Mouse (Mus musculus): Measurements from ENCODE around the gene Fmn2.
A peak's percentile ranks its signal among the peaks of the same experiment; 100 is the strongest.

Gene Fmn2

DNA sequence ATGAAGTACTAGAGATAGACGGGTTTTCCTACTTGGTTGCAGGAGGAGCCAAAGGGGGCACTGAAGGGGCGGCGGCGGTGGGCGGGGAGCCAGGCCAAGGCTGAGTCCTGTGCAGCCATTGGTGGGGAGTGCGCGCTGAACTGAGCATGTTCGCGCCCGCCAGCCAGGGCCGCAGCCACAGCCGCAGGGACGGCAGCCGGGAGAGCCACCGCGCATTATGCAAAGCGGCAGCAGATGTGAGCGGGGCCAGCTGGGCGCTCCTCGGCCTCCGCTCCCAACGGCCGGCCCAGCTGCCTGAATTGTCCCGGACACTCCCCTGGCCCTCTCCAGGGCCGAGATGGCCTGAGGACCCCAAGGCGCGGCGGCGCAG lies at the start of gene Fmn2:
TSS of gene Fmn2 (plus strand) at position 165 of the 370 bp plus-strand sequence.
- DNase-seq = peak; percentile 95

DNA sequence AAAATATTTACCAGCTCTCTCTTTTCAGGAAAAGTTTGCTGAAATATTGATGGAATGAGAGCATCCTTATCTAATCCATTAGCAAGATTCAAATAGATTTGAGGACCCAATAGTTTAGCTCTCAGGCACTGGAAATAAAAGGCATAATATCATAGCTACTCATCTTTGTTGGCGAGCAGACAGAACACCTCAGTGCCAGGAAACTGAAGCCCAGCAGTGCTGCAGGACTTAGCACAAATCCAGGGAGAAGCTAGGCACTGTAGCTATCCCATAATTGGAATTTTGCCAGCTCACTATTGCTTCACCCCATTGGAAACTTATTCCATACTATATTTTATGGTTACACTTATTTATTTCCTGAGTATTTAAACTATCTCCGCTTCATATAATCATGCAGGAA lies 46.5 kb upstream of the Fmn2 start:
- no peak for DNase-seq

DNA sequence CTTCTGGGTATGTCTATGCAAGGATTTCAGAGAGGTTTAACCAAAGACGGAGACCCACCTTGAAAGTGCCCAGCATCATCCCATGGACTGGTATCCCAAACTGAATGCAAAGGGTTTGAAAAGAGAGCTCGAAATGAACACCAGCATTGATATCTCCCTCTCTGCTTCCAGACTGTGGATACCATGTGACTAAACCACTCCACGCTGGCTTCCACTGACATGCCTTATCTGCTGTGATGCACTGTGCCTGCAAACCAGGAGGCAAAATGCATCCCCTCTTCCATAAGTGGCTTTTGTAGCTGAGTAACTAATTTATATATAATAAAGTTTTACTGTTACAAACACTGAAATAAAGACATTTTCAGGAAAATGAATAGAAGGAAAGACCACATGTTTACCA lies 36.2 kb upstream of the Fmn2 start:
- no peak for DNase-seq

DNA sequence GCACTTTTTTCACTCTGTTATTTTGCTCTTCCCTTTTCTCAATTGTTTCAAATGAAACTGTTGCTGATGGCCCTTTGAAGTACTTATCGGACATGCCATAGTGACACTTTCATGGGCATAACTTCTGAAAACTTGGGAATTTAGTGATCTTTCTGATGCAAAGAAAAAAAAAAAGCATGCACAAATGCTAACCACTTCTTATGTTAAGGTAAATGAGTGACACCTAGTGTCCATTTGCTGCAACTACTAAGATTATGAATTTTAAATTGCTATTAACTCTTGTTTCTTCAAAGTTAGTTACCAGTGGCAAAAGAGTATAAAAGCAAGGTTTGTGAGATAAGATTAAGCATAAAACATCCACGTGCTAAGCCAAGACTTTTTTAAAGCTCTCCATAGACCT lies 35.4 kb upstream of the Fmn2 start:
- DNase-seq = peak; percentile 46

- peak; percentile 81 for DNase-seq
Observed at GRCm38 (mm10) chr1:174469736-174470135, 31.9 kb upstream of the Fmn2 start.

GRCm38 (mm10) chr1:174482567-174482966 lies 19.1 kb upstream of the Fmn2 start:
- DNase-seq = no peak

- DNase-seq = no peak
Observed at GRCm38 (mm10) chr1:174500064-174500463, 1.6 kb upstream of the Fmn2 start.

DNA sequence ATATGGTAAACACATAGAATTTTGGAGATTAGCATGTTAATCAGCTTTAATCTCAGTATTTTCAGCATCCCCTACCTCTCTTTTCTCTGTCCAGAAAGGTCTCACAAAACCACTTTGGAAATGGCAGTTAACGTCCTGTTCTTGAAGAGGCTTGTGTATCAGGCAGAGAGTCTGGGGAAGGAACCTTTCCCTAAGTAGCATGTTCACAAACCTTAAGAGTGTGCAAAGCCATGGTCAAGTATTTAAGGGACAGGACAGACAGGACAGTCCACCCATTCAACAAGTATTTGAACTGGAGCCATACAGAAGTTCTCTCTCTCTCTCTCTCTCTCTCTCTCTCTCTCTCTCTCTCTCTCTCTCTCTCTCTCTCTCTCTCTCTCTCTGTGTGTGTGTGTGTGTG lies 614 bp upstream of the Fmn2 start:
- DNase-seq = peak; percentile 16

GRCm38 (mm10) chr1:174502031-174502845 lies 613 bp downstream of the Fmn2 start:
- DNase-seq = peak; percentile 74

- DNase-seq = peak; percentile 59
Observed at GRCm38 (mm10) chr1:174502846-174503745, 1.5 kb downstream of the Fmn2 start.

DNA sequence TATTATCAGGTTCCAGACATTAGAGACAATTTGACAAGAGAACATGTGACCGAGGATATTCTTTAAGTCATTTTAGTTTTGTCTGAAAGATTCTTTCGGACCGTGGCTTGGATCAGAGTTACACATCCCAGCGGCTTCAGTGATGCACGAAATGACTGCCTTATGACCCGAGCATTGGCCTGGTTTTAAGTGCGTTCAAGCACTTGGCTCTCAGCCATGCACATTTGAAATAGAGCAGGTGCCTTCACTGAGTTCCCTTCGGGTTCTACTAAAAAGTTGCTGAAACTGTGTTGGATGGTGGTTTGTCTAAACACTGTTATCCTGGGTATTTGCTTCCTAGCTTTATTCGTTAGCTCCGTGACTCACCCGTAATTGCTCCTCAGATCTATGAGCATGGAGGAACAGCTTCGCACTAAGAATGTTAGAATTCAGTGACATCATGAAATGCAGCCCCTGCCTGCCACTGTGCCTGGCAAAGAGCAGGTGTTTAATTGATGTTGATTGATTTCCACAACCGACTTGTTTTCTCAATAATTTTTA lies 7.0 kb downstream of the Fmn2 start:
- peak; percentile 44 for DNase-seq

DNA sequence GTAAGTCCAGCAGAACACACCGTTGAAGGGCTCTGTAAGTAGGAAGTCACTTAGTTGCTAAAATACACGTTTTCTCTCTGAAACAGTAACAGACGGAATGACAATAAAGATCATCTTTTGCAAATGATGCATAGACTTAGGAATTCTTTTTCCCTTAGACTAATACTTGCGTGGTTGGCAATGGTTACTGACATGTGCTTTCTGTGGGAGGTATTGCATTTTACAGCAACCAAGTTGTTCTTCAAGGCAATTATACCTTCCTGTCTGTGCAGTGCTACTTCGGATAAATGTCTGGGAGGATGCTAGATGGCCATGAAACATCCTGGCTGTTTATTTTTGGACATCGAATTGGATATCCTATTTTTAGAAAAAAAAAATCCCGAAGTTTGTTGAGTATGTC lies 11.8 kb downstream of the Fmn2 start:
- no peak for DNase-seq

GRCm38 (mm10) chr1:174521976-174522770 lies 20.5 kb downstream of the Fmn2 start:
- no peak for DNase-seq

DNA sequence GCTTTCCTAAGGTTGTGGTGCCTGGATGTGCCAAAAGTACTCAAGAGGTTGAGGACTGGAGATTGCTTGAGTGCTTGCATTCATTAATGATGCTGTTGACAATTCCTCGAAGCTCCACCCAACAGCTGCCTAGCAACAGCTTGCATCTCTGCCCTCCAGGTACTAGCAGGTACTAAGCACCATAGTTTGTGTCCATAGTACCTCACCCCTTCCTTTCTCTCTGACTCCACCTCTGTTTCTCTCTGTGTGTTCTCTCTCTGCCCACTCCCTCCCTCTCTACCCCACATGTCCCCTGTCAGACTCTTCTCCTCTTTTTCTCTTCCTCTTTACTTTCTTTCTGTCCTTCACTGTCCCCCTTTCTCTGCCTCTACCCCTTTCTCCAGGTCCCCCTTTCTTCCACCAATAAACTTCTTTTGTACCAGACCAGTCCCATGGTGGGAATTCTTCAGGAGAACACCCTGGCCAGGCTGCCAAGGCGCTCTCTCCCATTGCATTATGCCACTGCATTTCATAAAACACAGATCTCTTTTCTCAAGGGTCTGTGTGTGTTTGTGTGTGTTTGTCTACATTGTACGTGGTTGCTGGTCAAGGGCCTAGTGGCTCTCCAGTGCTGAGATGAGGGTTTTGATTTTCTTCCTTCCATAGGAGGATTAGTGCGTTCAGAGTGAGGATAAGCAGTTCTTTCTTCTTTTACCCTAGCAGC lies 21.3 kb downstream of the Fmn2 start:
- no peak for DNase-seq

GRCm38 (mm10) chr1:174523512-174523828 lies 21.8 kb downstream of the Fmn2 start:
- DNase-seq = no peak

DNA sequence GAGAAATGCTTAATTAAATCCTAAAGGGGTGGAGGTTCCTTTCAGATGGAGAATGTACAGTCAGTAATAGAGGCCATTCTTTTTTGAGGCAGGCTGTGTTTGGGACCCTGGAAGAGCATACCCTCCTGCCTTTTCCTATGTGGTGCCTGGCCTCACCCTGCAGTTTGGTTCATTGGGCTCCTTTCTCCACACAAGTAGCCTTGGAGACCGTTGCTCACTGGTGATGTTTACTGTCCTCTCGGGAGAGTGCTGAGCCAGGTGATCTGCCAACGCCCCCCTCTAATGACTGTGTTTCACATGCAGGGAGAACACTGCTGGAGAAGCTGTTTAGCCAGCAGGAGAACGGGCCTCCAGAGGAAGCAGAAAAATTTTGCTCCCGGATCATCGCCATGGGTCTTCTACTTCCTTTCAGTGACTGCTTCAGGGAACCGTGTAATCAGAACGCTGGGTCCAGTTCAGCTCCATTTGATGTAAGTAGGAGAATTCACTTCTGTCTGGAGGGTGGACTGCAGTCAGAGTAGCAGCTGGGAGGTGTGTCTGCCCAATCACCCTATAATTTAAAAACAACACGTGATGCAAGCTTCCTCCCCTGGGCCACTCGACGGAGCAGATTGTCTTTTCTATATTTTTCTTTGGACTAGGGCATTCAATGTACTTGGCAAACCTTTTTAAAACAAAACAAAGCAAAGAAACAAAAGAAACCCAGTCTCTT lies 35.3 kb downstream of the Fmn2 start:
- no peak for DNase-seq

DNA sequence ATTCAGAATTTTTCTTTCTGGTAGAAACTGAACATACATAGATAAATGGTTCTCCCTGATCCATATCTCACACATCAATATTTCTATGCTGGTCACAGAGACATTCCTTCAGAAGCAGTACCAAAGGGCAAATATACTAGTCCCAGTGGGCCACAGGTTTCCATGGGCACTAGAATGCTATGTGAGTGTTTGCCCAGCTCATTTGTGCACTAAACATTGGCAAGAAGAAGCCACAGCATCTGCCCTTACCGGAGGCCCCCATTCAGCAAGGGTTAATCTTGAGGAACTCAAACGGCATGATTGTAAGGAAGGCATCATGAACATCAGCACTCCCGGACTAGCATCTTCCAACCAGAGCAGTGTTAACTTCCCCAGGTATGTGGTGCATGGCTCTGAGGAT lies 35.9 kb downstream of the Fmn2 start:
- DNase-seq = no peak

- no peak for DNase-seq
Observed at GRCm38 (mm10) chr1:174548291-174548690, 46.7 kb downstream of the Fmn2 start.

GRCm38 (mm10) chr1:174553272-174554007 lies 51.8 kb downstream of the Fmn2 start:
- peak; percentile 84 for DNase-seq

GRCm38 (mm10) chr1:174555412-174555811 lies 53.8 kb downstream of the Fmn2 start:
- DNase-seq = no peak

GRCm38 (mm10) chr1:174557211-174557610 lies 55.6 kb downstream of the Fmn2 start:
- DNase-seq = no peak

Measured in retina, postnatal 1 day (tissue).